Mouse (Mus musculus): ENCODE results near the gene Elf2. TPM values are rescaled to one million over a fixed set of nuclear protein-coding genes. Genes with fewer than 3 reads are reported as not detected.

Elf2 gene
- total RNA-seq, 2 experiments from 2014 or later = 38.5 to 43.6 TPM

GRCm38 (mm10) chr3:51284375-51284774 is 56.1 kb downstream of the Elf2 start:
- no peak for DNase-seq (ENCODE audit: low spot score)

DNA sequence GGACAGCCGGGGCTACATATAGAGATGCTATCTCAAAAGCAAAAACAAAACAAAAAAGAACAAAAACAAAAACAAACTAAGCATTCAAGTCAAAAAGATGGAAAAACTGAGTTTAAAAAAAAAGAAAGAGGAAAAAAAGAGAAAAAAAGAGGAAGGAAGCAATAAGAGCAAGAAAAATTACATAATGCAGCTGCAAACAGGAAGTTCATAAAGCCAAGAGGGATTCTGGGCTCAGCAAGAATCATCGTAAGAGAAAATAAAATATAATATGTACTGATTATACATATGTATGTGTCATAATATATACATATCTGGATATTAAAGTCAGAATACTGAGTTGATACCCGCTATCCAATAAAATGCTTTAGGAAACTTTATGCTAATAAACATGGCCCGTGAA is 58.7 kb downstream of the Elf2 start:
- DNase-seq (ENCODE audit: low spot score) = no peak

GRCm38 (mm10) chr3:51278433-51278832 is 62.0 kb downstream of the Elf2 start:
- no peak for DNase-seq (ENCODE audit: low spot score)

- DNase-seq (ENCODE audit: low spot score) = peak; percentile 81
Observed at GRCm38 (mm10) chr3:51277201-51278150, 63.0 kb downstream of the Elf2 start.

DNA sequence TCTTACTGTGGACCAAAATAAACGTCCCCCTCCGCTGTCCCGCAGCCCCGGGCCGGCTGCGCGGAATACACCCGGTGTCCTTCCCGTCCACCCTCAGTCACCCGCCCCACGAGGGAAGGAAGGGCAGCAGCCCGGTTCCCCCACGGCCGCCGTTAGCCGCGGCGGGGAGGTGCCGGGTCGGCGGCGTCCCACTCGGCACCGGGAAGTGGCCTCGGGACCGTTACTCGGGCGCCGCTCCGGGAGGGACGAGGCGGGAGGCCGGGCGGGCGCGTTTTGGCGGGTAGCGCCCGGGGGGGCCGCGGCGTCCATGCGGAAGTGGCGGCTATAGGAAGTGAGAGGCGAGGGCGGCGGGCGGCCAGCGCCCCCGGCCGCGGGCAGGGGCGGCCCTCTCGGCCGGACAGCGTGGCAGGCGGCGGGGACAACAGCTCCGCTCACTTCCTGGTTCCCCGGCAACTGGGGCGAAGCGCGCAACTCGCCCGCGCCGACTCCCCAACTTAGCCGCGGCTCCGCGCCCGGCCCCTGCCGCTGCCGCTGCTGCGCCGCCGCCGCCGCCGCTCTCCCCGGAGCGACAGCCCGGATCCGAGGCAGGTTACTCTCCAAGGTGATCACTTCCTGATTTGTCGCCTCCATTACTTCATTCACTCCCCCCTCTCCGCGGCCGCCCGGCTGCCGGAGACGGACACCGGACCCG is 63.9 kb downstream of the Elf2 start:
- DNase-seq (ENCODE audit: low spot score) = peak; percentile 34

DNA sequence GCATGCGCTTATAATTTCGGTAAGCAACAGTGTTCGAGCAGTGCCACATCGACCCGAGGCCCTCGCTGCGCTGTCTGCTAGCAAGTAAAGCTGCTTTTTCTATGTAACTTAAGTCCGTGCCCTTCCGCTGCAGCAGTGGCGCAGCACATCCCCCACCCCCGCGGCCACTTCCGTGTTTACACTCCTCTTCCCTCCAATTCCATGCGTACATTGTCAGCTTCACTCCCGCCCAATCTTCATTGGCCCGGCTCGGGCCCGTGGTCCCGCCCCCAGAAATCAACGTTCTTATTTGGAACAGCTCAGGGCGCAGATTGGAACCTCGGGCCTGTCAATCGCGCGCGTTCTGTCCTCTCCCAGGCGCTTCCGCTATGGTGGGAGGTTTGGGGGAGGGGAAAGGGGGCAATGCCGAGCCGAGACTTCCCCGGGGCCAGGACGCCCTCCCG is 64.5 kb downstream of the Elf2 start:
- DNase-seq (ENCODE audit: low spot score) = peak; percentile 99

- DNase-seq (ENCODE audit: low spot score) = peak; percentile 31
Observed at GRCm38 (mm10) chr3:51270069-51270817, 70.2 kb downstream of the Elf2 start.

DNA sequence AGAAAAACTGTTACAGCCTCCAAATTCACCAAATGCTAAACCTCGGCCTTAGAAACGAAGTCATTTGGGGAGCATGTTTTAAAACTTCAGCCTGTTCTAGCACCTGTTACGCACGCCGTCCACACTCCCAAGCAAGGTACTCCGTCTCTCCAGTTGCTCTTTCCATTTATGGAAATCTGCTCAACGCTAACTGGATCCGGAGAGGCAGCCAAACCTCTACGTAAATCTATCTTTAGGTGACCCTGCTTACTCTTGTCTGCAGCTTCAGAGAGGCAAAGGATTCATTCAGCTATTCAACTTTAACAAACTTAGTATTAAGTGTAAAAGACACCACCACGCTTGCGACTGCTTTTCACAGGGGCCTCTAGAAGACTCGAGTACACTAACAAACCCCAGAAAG is 72.0 kb downstream of the Elf2 start:
- DNase-seq (ENCODE audit: low spot score) = peak; percentile 76

- no peak for DNase-seq (ENCODE audit: low spot score)
Observed at GRCm38 (mm10) chr3:51262942-51263341, 77.5 kb downstream of the Elf2 start.

DNA sequence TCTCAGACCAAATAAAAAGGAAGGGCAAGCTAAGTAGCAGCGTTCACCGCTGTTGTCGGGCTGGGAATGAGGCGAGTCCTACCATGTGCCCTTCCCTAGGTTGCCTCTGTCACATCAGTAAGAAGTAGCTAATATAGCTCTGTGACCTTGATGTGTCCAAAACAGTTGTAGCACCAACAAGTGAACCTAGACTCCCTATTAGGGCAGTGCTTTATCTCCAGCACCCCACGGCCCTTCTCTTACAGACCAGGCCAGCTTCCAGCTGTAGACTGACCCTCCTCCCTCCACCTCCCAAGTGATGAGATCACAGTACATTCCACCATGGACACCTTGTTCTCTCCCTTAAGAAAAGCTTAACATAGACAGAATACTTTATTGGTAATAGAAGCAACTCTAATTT is 82.4 kb downstream of the Elf2 start:
- DNase-seq (ENCODE audit: low spot score) = no peak

GRCm38 (mm10) chr3:51256450-51256849 is 84.0 kb downstream of the Elf2 start:
- peak; percentile 44 for DNase-seq (ENCODE audit: low spot score)

DNA sequence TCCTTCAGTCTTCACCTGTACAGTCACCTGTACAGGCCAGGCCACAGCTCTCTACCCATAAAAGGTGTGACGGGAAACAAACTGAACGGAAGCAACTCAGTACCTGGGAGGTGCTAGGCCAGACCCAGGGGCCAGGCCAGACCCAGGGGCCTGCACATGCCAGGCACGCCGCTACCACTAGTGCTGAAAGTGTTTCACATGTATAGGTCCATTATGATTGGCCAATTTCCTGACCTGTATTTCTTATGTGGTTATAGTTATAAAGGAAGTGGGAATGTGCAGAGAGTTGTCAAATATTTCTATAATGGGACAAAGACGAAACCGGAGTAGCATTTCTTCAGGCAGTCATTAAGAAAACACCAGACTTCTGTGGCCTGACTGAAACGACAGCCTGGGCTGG is 85.7 kb downstream of the Elf2 start:
- no peak for DNase-seq (ENCODE audit: low spot score)

DNA sequence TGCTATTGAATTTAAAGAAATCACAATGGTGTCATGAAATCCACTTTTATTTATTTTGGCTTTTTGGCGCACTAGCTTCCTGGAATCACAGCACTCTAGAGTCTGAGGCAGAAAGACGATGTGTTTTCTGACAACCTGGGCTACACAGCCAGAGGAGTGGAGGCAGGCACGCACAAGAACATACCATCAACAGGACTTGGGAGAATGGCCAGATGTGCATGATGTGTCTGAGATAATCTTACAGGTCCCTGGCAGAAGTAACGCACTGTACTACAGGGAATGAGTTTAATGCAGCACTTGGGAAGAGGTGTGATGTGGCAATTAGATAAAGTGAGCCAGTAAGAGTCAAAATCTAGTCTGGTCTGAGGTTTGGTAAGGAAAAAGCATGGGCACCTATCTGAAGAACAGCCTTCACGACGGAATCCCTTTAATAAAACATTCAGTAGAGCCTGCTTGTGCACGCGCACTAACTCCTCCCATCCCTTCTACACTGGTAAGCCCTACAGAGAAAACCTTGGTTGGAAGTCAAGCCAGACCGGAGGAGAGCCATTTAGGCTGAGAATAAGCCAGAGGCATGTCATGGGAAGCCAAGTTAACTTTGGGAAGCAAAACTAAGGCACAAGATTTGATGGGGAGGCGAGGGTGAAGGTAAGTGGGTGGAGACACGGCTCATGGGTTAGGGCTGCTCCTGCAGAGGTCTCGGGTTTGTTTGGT is 87.6 kb downstream of the Elf2 start:
- no peak for DNase-seq (ENCODE audit: low spot score)

DNA sequence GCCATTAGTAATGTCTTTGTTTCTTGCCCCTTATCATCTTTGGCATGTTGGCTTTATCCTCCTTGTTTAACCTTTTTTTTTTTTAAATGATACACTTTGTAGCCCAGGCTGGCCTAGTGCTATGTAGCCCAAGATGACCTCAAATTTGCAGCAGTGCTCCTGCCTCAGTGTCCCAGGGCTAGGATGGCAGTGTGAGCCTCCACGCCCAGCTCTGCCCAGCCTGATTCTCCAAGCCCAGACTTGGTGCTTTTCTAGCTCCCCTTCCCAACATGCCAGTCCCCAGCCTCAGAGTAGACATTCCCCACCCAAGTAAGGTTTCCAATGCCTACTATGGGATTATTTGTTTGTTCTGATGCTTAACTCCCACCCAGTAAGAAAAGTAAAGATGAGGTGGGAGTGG is 88.2 kb downstream of the Elf2 start:
- DNase-seq (ENCODE audit: low spot score) = no peak

GRCm38 (mm10) chr3:51251057-51251456 is 89.4 kb downstream of the Elf2 start:
- DNase-seq (ENCODE audit: low spot score) = no peak

DNA sequence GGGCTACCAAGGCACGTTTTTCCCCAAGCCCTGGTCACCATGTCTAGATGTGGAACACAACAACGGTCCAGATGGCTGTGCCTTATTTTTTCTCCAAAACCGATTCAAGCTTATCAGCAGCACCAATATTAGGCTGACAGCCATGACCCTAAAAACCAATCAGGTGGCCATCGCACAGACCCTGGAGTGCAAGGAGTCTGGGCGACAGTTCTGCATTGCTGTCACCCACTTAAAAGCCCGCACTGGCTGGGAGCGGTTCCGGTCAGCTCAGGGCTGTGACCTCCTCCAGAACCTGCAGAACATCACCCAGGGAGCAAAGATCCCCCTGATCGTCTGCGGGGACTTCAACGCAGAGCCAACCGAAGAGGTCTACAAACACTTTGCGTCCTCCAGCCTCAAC is 90.6 kb downstream of the Elf2 start:
- no peak for DNase-seq (ENCODE audit: low spot score)

DNA sequence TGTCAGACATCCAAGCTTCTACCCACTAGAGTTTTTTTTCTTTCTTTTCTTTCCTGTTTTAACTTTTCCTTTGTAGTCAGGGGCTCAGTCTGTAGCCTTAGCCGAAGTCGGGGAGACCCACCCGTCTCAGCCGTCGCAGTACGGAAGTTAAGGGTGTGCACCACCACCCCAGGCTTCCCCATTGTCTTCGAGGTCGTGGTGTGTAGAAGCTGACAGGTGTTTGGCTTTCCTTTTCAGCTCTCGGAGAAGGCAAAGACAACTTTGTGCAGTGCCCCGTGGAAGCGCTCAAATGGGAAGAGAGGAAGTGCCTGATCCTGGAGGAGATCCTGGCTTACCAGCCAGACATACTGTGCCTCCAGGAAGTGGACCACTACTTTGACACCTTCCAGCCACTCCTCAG is 91.0 kb downstream of the Elf2 start:
- DNase-seq (ENCODE audit: low spot score) = no peak

DNA sequence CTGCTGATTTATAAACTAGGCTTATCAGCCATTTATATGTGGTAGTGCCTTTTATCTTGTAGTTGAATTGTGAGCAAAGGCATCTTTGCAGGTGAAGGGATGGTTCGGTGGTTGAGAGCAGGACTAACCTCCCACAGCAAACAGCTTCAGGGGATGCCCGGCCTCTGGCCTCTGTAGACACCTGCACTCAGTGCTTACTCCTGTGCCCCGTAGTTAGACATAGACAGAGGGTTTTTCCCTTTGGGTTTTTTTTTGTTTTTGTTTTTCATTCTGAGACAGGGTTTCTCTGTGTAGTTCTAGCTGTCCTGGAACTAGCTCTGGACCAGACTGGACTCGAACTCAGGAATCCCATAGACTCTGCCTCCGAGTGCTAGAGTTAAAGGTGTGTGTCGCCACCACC is 91.9 kb downstream of the Elf2 start:
- no peak for DNase-seq (ENCODE audit: low spot score)

DNA sequence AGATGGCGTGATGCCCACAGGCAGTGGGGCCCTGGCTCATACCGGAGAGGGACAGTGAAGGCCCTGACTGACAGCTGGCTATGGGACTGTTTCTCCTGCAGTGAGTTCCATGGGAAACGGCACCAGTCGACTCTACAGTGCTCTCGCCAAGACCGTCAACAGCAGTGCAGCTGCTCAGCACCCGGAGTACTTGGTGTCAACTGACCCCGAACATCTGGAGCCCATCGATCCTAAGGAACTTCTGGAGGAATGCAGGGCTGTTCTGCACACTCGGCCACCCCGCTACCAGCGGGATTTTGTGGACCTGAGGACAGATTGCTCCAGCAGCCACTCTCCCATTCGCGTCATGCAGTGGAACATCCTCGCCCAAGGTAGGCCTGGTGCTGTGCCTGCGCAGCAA is 92.8 kb downstream of the Elf2 start:
- DNase-seq (ENCODE audit: low spot score) = no peak

DNA sequence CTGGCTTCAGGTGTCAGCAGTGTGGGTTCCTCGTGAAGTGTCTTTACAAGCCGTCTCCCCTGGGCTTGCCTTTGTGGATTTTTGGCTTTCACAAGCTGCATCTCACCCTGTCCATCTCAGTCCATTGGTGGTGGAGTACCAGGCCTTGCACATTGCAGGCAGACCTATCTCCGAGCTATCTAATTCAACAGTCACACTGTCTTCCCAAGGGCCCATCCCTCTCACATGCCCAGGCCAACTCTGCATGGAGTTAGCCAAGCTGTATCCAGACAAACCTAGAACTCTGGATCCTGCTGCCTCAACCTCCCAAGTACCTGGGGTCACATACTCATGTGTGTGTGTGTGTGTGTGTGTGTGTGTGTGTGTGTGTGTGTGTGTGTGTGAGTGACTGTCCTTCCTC is 100.9 kb downstream of the Elf2 start:
- no peak for DNase-seq (ENCODE audit: low spot score)

DNA sequence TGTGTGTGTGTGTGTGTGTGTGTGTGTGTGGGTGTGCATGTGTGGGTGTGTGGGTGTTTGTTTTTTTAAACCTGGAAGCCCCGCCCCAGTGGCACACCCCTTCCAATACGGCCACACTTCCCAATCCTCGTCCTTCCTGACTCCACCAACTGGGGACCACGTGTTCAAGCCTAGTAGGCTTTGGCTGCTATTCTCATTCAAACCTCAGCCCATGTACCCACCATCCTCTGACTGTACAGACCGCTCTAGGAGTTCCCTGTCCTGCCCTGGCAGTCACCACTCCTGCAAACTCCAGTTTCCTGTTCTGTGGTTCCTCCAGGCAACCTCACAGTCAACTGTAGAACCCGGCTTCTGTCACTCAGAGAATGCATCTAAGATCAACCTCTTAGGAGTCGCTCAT is 101.9 kb downstream of the Elf2 start:
- DNase-seq (ENCODE audit: low spot score) = no peak

GRCm38 (mm10) chr3:51234752-51235055 is 105.8 kb downstream of the Elf2 start:
- DNase-seq (ENCODE audit: low spot score) = no peak

Data from gastrocnemius, adult 18-20 months (tissue).